Mouse (Mus musculus) testis, adult 2 months (tissue): ENCODE data around the gene Rbbp7. TPM values are rescaled to one million over a fixed set of nuclear protein-coding genes. Genes with fewer than 3 reads are reported as not detected.

Source experiments
- H3K27ac ChIP-seq: fragments of 200-500 bp; 2 replicates; pipeline ENCODE4 v1.5.1; 2012; ENCODE audit warnings: low read depth, low read length; ENCODE audit not compliant: control insufficient read depth, insufficient read depth
- H3K27me3 ChIP-seq: fragments of 200-500 bp; 2 replicates; pipeline ENCODE4 v1.6.1; 2012; ENCODE audit warnings: mild to moderate bottlenecking, low read length, moderate library complexity; ENCODE audit not compliant: control insufficient read depth, insufficient read depth
- H3K36me3 ChIP-seq: fragments of 200-500 bp; 2 replicates; pipeline ENCODE4 v1.6.1; 2012; ENCODE audit warnings: mild to moderate bottlenecking, low read length; ENCODE audit not compliant: control insufficient read depth, insufficient read depth
- H3K4me1 ChIP-seq: fragments of 200-500 bp; 2 replicates; pipeline ENCODE4 v1.6.1; 2012; ENCODE audit warnings: low read length; ENCODE audit not compliant: control insufficient read depth, insufficient read depth
- H3K4me3 ChIP-seq: fragments of 200-500 bp; 2 replicates; pipeline ENCODE4 v1.5.1; 2012; ENCODE audit warnings: low read depth, mild to moderate bottlenecking, low read length, moderate library complexity, mixed read lengths; ENCODE audit not compliant: control insufficient read depth
- CTCF ChIP-seq: fragments of 200-500 bp; IDR thresholded peaks from 2 replicates; pipeline ENCODE4 v1.5.1; 2012; ENCODE audit warnings: low read depth, mild to moderate bottlenecking, inconsistent platforms, low read length, moderate library complexity; ENCODE audit not compliant: control insufficient read depth, insufficient read depth, insufficient replicate concordance
- POLR2A ChIP-seq: fragments of 200-500 bp; IDR thresholded peaks from 2 replicates; pipeline ENCODE4 v1.6.1; 2012; ENCODE audit warnings: low read depth, mild to moderate bottlenecking, inconsistent platforms, low read length, moderate library complexity; ENCODE audit not compliant: control insufficient read depth
- polyA plus RNA-seq: library from polyadenylated mRNA; depleted of rRNA; stranded (reverse); fragments of >200 nt; gene quantifications from 2 replicates; pipeline ENCODE4 v1.2.3, GENCODE M21; 2012; rRNA removed

Rbbp7 gene
- polyA plus RNA-seq, result 39.4 and 51.9 TPM in 2 replicates

- peak; percentile 73 for TF ChIP-seq POLR2A
- no peak for TF ChIP-seq CTCF
- no peaks in the 10 kb centered on the region for H3K36me3 ChIP-seq
- peak within 1 kb of the TSS; percentile 99 for H3K27ac ChIP-seq
- peak within 1 kb of the TSS; percentile 95 for H3K4me3 ChIP-seq
- H3K4me1 ChIP-seq, result peaks cover 8% of the 10 kb centered on the region
- H3K27me3 ChIP-seq, result no peaks in the 10 kb centered on the region
Observed at GRCm38 (mm10) chrX:162760115-162760942, at the start of gene Rbbp7. Gene Rbbp7, plus strand, starts transcription at chrX:162760402.

- H3K4me3 ChIP-seq, result no peak overlapping the region
- no peak overlapping the region for H3K27ac ChIP-seq
- TF ChIP-seq POLR2A (no peak), CTCF (no peak)
Observed at GRCm38 (mm10) chrX:162717837-162718236, 42.4 kb upstream of the Rbbp7 start.

GRCm38 (mm10) chrX:162719615-162720014 is 40.6 kb upstream of the Rbbp7 start:
- no peak for TF ChIP-seq POLR2A
- no peak for TF ChIP-seq CTCF
- Histone ChIP-seq H3K4me1 (no peaks in the 10 kb centered on the region), H3K4me3 (no peak overlapping the region), H3K27ac (no peak overlapping the region), H3K27me3 (no peaks in the 10 kb centered on the region), H3K36me3 (no peaks in the 10 kb centered on the region)

More at GRCm38 (mm10) chrX:162717837-162718236, 42.4 kb upstream of the Rbbp7 start:
- H3K4me1 ChIP-seq, result no peaks in the 10 kb centered on the region
- no peaks in the 10 kb centered on the region for H3K27me3 ChIP-seq
- no peaks in the 10 kb centered on the region for H3K36me3 ChIP-seq

GRCm38 (mm10) chrX:162727367-162727777 is 32.8 kb upstream of the Rbbp7 start:
- Histone ChIP-seq H3K4me3 (no peak overlapping the region; the same call in 1 of the 2 replicates), H3K4me1 (peaks cover 10% of the 10 kb centered on the region), H3K27me3 (no peaks in the 10 kb centered on the region), H3K36me3 (no peaks in the 10 kb centered on the region), H3K27ac (peak overlapping the region; percentile 70)
- TF ChIP-seq CTCF (no peak), POLR2A (no peak)

- Histone ChIP-seq H3K4me3 (no peak overlapping the region), H3K27ac (peak overlapping the region; percentile 88)
- TF ChIP-seq POLR2A, result no peak
- TF ChIP-seq CTCF, result no peak
Observed at GRCm38 (mm10) chrX:162727795-162728194, 32.4 kb upstream of the Rbbp7 start.

GRCm38 (mm10) chrX:162728228-162728627 is 32.0 kb upstream of the Rbbp7 start:
- no peaks in the 10 kb centered on the region for H3K27me3 ChIP-seq
- peaks cover 10% of the 10 kb centered on the region for H3K4me1 ChIP-seq
- H3K4me3 ChIP-seq, result no peak overlapping the region
- H3K27ac ChIP-seq, result peak overlapping the region; percentile 88
- no peak for TF ChIP-seq CTCF
- no peak for TF ChIP-seq POLR2A
- H3K36me3 ChIP-seq, result no peaks in the 10 kb centered on the region

More at GRCm38 (mm10) chrX:162727795-162728194, 32.4 kb upstream of the Rbbp7 start:
- peaks cover 10% of the 10 kb centered on the region for H3K4me1 ChIP-seq
- H3K27me3 ChIP-seq, result no peaks in the 10 kb centered on the region
- H3K36me3 ChIP-seq, result no peaks in the 10 kb centered on the region

- TF ChIP-seq POLR2A (no peak), CTCF (no peak)
- Histone ChIP-seq H3K36me3 (no peaks in the 10 kb centered on the region), H3K4me3 (no peak overlapping the region), H3K27me3 (no peaks in the 10 kb centered on the region), H3K27ac (no peak overlapping the region), H3K4me1 (peaks cover 10% of the 10 kb centered on the region)
Observed at GRCm38 (mm10) chrX:162730031-162730430, 30.2 kb upstream of the Rbbp7 start.

- no peaks in the 10 kb centered on the region for H3K36me3 ChIP-seq
- H3K27me3 ChIP-seq, result no peaks in the 10 kb centered on the region
- H3K4me1 ChIP-seq, result peaks cover 3% of the 10 kb centered on the region
- peak overlapping the region; percentile 65 for H3K4me3 ChIP-seq
- no peak for TF ChIP-seq POLR2A
- TF ChIP-seq CTCF, result no peak
- peak overlapping the region; percentile 71 for H3K27ac ChIP-seq
Observed at GRCm38 (mm10) chrX:162734997-162735929, 24.9 kb upstream of the Rbbp7 start.
